Mouse (Mus musculus) neural tube, embryonic 14.5 days (tissue): ENCODE results near the gene Olfr251. TPM values are rescaled to one million over a fixed set of nuclear protein-coding genes. Genes with fewer than 3 reads are reported as not detected.
"Not testable (repeated sequence)": the region's sequence is repeated elsewhere in the genome, so short reads cannot be mapped to it uniquely, and the experiment has no call there.

ENCODE experiments used
- ATAC-seq: fragments of 200-750 bp; cut with Nextera tagmentation; 2 replicates; pipeline ENCODE4 v1.8.0; 2017; ENCODE audit warnings: low read depth, mild to moderate bottlenecking, moderate TSS enrichment, moderate library complexity
- H3K27ac ChIP-seq: fragments of 300-500 bp; sonication (generic); 2 replicates; pipeline ENCODE4 v1.5.1; 2014; ENCODE audit warnings: low read depth, mild to moderate bottlenecking, control low read depth, low read length, moderate library complexity, mixed read lengths
- H3K27me3 ChIP-seq: fragments of 300-500 bp; sonication (generic); 2 replicates; pipeline ENCODE4 v1.6.1; 2014; ENCODE audit warnings: low read length; ENCODE audit not compliant: control insufficient read depth, insufficient read depth
- H3K36me3 ChIP-seq: fragments of 300-500 bp; sonication (generic); 2 replicates; pipeline ENCODE4 v1.6.1; 2014; ENCODE audit warnings: low read length, mixed read lengths; ENCODE audit not compliant: control insufficient read depth, insufficient read depth
- H3K4me1 ChIP-seq: fragments of 300-500 bp; sonication (generic); 2 replicates; pipeline ENCODE4 v1.6.1; 2014; ENCODE audit warnings: low read length; ENCODE audit not compliant: control insufficient read depth, insufficient read depth
- H3K4me2 ChIP-seq: fragments of 300-500 bp; sonication (generic); 2 replicates; pipeline ENCODE4 v1.6.1; 2014; ENCODE audit warnings: mild to moderate bottlenecking, low read depth, low read length, control low read depth
- H3K4me3 ChIP-seq: fragments of 300-500 bp; sonication (generic); 2 replicates; pipeline ENCODE4 v1.5.1; 2014; ENCODE audit warnings: low read depth, low read length, control low read depth, mixed read lengths
- H3K9ac ChIP-seq: fragments of 300-500 bp; sonication (generic); replicated peaks from 2 replicates; pipeline ENCODE4 v1.6.1; 2014; ENCODE audit warnings: low read depth, mild to moderate bottlenecking, control low read depth, low read length, mixed read lengths
- H3K9me3 ChIP-seq: fragments of 300-500 bp; sonication (generic); 2 replicates; pipeline ENCODE4 v1.6.1; 2016; ENCODE audit warnings: low read length; ENCODE audit not compliant: control insufficient read depth
- WGBS: fragments of 180-500 bp; shearing (Covaris S2); extraction: QIAGEN DNeasy Blood & Tissue Kit; methylation state at CpG from one replicate; pipeline ENCODE4 v1.1.7; 2014; 5-methylcytosine and 5-hydroxymethylcytosine counted together
- polyA plus RNA-seq: library from polyadenylated mRNA; unstranded; fragments of >200 nt; fragmentation: Nextera tagmentation; extraction: Ambion mirVana; gene quantifications from 2 replicates; pipeline ENCODE4 v1.2.1, GENCODE M21; 2014

Olfr251 gene
- not detected in 2 replicates for polyA plus RNA-seq

- H3K4me3 ChIP-seq, result no peak within 1 kb of the TSS
- WGBS, result 72% methylated on average over 2 of the region's 2 CpGs
These were observed at the start of gene Olfr251 for GRCm38 (mm10) chr9:38376786-38377185. Olfr251 (plus strand) TSS chr9:38377086.

GRCm38 (mm10) chr9:38328760-38329159 is 48.1 kb upstream of the Olfr251 start, which contains the start of gene Olfr25:
Olfr25 (plus strand) TSS chr9:38329060.
- no peaks in the 10 kb centered on the region for H3K36me3 ChIP-seq
- H3K4me2 ChIP-seq, result no peak within 1 kb of the TSS
- 80% methylated on average over 3 of the region's 3 CpGs for WGBS
- ATAC-seq, result no peak
- no peak within 1 kb of the TSS for H3K4me3 ChIP-seq
- H3K9ac ChIP-seq, result no peak within 1 kb of the TSS
- H3K27ac ChIP-seq, result no peak within 1 kb of the TSS
- H3K27me3 ChIP-seq, result no peaks in the 10 kb centered on the region
- H3K9me3 ChIP-seq, result no peaks in the 10 kb centered on the region
- no peaks in the 10 kb centered on the region for H3K4me1 ChIP-seq

More at GRCm38 (mm10) chr9:38376786-38377185, at the start of gene Olfr251:
- H3K4me1 ChIP-seq, result no peaks in the 10 kb centered on the region
- H3K4me2 ChIP-seq, result no peak within 1 kb of the TSS
- no peaks in the 10 kb centered on the region for H3K9me3 ChIP-seq
- no peaks in the 10 kb centered on the region for H3K36me3 ChIP-seq
- H3K27me3 ChIP-seq, result no peaks in the 10 kb centered on the region
- H3K9ac ChIP-seq, result no peak within 1 kb of the TSS
- ATAC-seq, result no peak
- H3K27ac ChIP-seq, result no peak within 1 kb of the TSS

GRCm38 (mm10) chr9:38348111-38348510 is 28.8 kb upstream of the Olfr251 start, which contains the start of gene Olfr898:
Olfr898 (plus strand) TSS chr9:38348411.
- ATAC-seq, result no peak
- H3K36me3 ChIP-seq, result no peaks in the 10 kb centered on the region
- WGBS, result 97% methylated on average over 4 of the region's 4 CpGs
- H3K27me3 ChIP-seq, result no peaks in the 10 kb centered on the region
- no peak within 1 kb of the TSS for H3K9ac ChIP-seq
- no peaks in the 10 kb centered on the region for H3K9me3 ChIP-seq
- no peaks in the 10 kb centered on the region for H3K4me1 ChIP-seq
- H3K4me2 ChIP-seq, result no peak within 1 kb of the TSS
- no peak within 1 kb of the TSS for H3K4me3 ChIP-seq
- no peak within 1 kb of the TSS for H3K27ac ChIP-seq

- H3K36me3 ChIP-seq, result no peaks in the 10 kb centered on the region
- H3K4me2 ChIP-seq, result no peak within 1 kb of the TSS
- 94% methylated on average over 2 of the region's 2 CpGs for WGBS
- no peak within 1 kb of the TSS for H3K4me3 ChIP-seq
- no peaks in the 10 kb centered on the region for H3K27me3 ChIP-seq
- no peak within 1 kb of the TSS for H3K27ac ChIP-seq
- ATAC-seq, result no peak
- H3K9me3 ChIP-seq, result no peaks in the 10 kb centered on the region
- H3K9ac ChIP-seq, result no peak within 1 kb of the TSS
- H3K4me1 ChIP-seq, result no peaks in the 10 kb centered on the region
These were observed 10.3 kb upstream of the Olfr251 start, which contains the start of gene Olfr250 for GRCm38 (mm10) chr9:38366596-38366995. Olfr250 (plus strand) TSS chr9:38366896.

- Histone ChIP-seq H3K4me2 (no peak within 1 kb of the TSS), H3K27me3 (no peaks in the 10 kb centered on the region), H3K27ac (no peak within 1 kb of the TSS), H3K36me3 (no peaks in the 10 kb centered on the region), H3K9ac (no peak within 1 kb of the TSS), H3K4me3 (no peak within 1 kb of the TSS), H3K4me1 (no peaks in the 10 kb centered on the region), H3K9me3 (no peaks in the 10 kb centered on the region)
- ATAC-seq, result no peak
- WGBS, result 89% methylated on average over 1 of the region's 1 CpGs
These were observed 24.5 kb downstream of the Olfr251 start, which contains the start of gene Olfr147 for GRCm38 (mm10) chr9:38401398-38401797. Olfr147 (plus strand) TSS chr9:38401698.

GRCm38 (mm10) chr9:38407502-38407901 is 30.6 kb downstream of the Olfr251 start:
- WGBS, result 92% methylated on average over 3 of the region's 3 CpGs
- not testable (repeated sequence) for H3K4me1 ChIP-seq, H3K36me3 ChIP-seq, H3K4me3 ChIP-seq, H3K9me3 ChIP-seq, H3K9ac ChIP-seq, H3K27me3 ChIP-seq, H3K4me2 ChIP-seq, H3K27ac ChIP-seq, ATAC-seq

GRCm38 (mm10) chr9:38413502-38413901 is 36.6 kb downstream of the Olfr251 start:
- H3K36me3 ChIP-seq, H3K4me2 ChIP-seq, H3K27ac ChIP-seq, H3K9ac ChIP-seq, H3K27me3 ChIP-seq, ATAC-seq, H3K9me3 ChIP-seq, H3K4me1 ChIP-seq, H3K4me3 ChIP-seq: not testable (repeated sequence)
- 96% methylated on average over 14 of the region's 14 CpGs for WGBS

- H3K4me3 ChIP-seq, result no peak overlapping the region
- ATAC-seq, result no peak
- no peaks in the 10 kb centered on the region for H3K27me3 ChIP-seq
- no peak overlapping the region for H3K27ac ChIP-seq
- H3K4me1 ChIP-seq, result no peaks in the 10 kb centered on the region
- H3K4me2 ChIP-seq, result no peak overlapping the region
- no peaks in the 10 kb centered on the region for H3K36me3 ChIP-seq
- H3K9ac ChIP-seq, result no peak overlapping the region
- peaks cover 2% of the 10 kb centered on the region; the same call in 1 of the 2 replicates for H3K9me3 ChIP-seq
These were observed 46.9 kb downstream of the Olfr251 start for GRCm38 (mm10) chr9:38423801-38424200.

GRCm38 (mm10) chr9:38427026-38427425 is 50.1 kb downstream of the Olfr251 start:
- H3K36me3 ChIP-seq, result no peaks in the 10 kb centered on the region
- H3K9ac ChIP-seq, result no peak overlapping the region
- no peak for ATAC-seq
- H3K4me3 ChIP-seq, result no peak overlapping the region
- WGBS, result 55% methylated on average over 1 of the region's 1 CpGs
- no peak overlapping the region for H3K27ac ChIP-seq
- no peaks in the 10 kb centered on the region for H3K27me3 ChIP-seq
- no peak overlapping the region for H3K4me2 ChIP-seq
- H3K9me3 ChIP-seq, result peaks cover 2% of the 10 kb centered on the region; the same call in 1 of the 2 replicates
- H3K4me1 ChIP-seq, result no peaks in the 10 kb centered on the region
